Mouse (Mus musculus): ENCODE measurements around the gene Snca.
"Not testable (repeated sequence)": the region's sequence is repeated elsewhere in the genome, so short reads cannot be mapped to it uniquely, and the experiment has no call there.

Snca gene

DNA sequence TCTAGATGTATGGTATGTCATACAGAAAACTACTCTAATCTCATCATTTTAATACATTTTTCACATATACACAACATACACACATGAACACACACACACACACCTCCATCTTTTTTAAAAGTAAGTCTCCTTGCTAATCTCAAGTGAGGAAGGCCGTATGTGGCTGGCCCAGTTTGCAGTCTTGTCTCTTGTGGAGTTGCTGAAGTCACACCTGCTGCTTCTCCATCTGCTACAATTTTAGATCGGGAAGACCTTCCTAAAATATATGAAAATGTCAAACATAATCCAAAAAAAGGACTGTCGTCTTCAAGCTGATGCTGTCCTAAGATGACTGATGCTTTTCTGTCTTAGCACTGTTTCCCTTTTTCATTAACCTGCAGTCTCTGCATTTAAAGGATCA lies 112.1 kb downstream of the Snca start:
- no peak for DNase-seq (ENCODE audit: low spot score)

DNA sequence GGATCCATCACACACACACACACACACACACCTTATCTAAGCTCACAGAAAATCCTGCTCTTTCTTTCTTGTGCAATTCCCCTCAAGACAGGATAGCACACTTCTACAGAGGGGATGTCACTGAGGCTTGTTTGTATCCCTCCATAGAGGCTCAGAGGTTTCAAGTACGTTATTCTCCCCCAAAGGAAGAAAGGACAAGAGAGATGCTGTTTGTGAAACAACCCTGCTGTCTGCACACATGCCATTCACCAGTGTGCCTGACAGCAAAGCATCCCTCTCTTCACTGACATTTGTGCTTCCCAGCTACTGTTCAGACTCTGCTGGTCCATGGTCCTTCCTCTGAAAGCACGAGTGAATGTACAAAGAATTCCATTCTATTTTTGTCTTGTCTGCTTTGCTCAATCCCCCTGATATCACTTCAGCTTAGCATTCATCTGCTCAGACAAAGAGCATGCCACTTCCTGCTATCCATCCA lies 119.6 kb downstream of the Snca start:
- DNase-seq (ENCODE audit: low spot score): no peak

DNA sequence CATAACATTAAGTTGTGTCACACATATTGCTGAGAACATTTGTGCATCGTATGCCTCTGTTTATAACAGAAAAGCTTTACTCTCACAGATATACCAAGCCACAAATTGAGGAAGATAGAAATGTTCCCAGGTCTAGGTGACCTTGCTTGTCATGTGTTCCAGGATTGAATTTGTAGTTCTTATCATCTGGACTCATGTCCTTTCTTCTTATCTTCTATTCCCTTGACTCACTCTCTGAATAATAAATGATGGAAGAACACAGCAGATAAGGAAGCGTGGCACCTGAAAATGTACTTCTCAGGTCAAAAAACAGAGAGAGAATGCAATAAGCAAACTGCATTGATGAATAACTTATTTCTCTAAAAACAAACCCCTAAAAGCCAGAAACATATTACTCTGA lies 131.6 kb downstream of the Snca start:
- DNase-seq (ENCODE audit: low spot score): no peak

DNA sequence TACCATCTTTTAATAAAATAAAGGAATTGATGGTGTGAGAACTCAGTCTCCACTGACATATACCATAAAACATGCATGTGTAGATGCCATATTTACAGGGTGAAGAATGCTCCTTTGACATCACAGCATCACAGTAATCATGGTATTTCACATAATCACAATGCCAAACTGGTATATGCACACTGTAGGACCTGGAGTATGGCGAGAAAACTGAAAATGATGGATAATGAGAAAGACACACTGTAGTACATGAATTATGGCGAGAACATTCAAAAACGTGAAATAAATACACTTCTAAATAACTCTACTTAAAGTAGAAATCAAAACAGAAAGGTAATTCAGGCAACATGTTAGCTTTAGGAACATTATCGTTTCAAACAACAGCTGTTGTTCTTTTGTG lies 142.6 kb downstream of the Snca start:
- DNase-seq (ENCODE audit: low spot score): not testable (repeated sequence)

DNA sequence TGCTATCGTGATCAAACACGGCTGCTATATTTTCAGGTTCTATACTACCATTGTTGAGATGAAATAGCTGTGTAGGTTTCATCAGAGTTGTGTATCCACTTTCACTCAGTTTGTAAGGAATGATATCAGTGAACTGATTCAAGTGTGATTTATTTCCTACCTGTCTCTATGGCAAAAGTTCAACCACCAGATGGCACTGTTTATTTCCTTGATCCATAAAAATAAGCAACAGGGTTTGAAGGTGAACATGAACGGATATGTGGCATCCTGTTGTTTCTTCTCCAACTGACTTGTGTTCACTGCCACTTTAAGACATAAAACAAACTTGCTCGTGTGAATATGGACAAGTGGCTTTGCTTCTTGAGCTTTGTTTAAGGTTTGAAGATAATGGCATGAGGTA lies 147.4 kb downstream of the Snca start:
- DNase-seq (ENCODE audit: low spot score): no peak

Data from testis, postnatal 10 days (tissue).